Mouse (Mus musculus) induced T-regulatory cell, adult 2 months (primary cell): ENCODE results near the gene Mlf1.
A peak's percentile ranks its signal among the peaks of the same experiment; 100 is the strongest.

ENCODE experiments used
- DNase-seq: peaks from one replicate; pipeline ENCODE4 v3.0.0-alpha.2; 2012; ENCODE audit warnings: low read depth

Mlf1 gene

DNA sequence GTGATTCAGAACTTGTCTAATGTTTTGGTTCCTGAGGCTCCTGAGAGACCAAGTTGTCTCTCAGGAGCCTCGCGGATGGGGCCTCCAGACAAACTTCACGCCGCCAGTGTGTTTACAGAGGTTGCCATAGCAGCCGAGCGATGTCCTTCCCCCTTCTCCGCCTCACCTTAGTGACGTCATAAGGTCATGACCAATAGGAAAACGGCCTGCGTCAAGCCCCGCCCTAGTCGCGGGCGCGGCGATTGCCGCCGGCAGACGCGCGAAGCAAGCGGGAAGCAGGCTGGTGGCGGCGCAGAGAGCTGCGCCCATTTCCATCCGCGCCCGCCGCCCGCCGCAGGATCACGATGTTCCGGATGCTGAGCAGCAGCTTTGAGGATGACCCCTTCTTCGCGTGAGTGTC, at the start of gene Mlf1:
Mlf1 (plus strand) TSS at position 226 of the 400 bp plus-strand sequence.
- DNase-seq, result peak; percentile 90

DNA sequence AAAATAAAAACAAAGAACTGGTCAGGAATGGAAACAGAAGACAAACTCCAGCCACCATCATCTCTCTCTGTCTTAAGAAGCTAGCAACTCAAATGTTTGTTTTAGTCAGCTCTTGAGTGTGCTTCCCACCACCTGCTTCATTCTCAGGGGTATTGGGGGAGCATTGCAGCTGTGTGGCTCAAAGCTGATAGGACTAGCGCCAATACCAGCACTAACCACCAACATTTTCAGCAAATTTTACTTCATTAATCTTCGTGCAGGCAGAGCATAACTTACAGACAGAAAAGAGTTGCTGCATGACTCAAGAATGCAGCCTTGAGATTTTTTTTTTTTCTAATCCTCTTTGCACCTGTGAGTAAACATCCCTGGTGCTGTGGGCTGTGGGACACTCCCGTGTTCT, 34.3 kb upstream of the Mlf1 start:
- no peak for DNase-seq

DNA sequence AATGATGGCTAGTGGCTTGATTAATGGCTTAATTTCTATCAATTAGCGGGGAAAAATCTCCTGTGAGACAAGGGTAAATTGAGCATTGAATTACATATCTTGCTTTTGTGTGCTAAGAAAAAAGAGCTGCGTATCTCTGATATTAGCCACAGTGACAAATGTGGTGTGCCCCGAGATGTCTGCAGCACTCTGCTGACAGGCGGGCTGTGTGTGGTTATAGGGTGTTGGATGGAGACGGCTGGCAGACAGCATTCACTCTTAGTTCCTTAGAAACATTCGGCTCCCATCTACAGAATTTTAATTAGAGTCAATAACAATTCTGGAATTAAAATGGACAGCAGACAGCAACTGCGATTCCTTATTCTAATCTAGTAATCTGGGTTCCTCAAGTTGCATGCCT, 33.0 kb upstream of the Mlf1 start:
- no peak for DNase-seq

DNA sequence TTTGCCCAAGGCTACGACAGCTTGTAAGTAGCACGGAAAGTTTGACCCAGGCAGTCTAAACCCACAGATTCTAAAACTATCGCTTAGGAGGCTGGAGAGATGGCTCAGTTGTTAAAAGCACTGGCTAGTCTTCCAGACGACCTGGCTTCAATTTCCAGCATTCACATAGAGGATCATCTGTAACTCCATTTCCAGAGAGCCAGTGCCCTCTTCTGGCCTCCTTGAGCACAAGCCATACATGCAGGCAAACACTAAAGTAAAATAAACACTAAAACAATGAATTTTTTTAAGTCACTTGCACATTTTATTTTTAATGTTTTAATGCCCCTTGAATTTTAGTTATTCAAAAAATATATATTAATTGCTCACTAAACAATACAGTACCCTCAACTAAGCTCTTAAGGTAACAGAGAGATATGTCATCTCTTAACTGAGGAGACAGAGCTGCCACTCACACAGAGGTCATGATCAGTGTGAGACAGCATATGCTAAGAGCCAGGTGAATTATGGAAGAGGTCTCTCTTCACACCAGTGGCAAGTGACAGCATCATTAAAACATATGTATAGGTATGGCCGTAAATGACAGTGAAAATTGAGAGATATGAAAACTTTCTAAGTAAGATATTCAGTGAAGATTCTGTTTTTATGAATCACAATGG, 30.8 kb upstream of the Mlf1 start:
- DNase-seq, result no peak

DNA sequence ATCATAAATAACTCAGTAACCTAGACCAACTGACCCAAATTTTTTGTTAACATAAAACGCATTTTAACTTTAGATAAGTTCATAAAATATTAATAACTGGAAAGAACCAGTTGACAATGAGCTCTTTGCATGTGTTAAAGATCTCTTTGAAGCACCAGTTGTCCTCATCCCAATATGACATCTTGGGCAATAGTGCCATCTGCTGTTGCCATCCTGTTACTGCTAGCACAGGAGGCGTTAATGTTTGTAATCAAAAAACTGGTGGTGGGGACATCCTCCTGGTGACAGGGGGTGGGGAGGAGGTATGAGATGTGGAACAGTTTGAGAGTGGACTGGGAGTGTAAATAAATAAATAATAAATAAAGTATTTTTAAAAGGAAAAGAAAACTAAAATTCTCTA, 29.3 kb upstream of the Mlf1 start:
- peak; percentile 64 for DNase-seq

DNA sequence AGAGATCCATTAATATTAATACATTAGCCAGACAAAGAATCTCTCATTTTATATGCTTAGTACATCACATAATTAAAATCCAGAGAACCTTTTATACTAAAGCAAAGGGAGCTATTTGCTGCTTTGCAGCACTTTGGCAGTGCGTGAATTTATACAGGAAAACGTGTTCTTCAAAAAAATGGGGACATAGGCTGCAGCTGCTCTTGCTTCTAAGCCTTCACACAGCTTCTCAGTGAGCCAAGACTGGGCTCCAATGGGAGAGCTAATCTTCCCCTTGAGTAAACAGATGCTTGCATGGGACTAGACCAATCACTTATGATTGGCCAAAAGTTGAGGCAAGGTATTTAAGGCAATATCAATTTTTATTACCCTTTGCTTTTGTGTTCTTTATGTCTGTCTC, 27.2 kb upstream of the Mlf1 start:
- DNase-seq, result no peak

DNA sequence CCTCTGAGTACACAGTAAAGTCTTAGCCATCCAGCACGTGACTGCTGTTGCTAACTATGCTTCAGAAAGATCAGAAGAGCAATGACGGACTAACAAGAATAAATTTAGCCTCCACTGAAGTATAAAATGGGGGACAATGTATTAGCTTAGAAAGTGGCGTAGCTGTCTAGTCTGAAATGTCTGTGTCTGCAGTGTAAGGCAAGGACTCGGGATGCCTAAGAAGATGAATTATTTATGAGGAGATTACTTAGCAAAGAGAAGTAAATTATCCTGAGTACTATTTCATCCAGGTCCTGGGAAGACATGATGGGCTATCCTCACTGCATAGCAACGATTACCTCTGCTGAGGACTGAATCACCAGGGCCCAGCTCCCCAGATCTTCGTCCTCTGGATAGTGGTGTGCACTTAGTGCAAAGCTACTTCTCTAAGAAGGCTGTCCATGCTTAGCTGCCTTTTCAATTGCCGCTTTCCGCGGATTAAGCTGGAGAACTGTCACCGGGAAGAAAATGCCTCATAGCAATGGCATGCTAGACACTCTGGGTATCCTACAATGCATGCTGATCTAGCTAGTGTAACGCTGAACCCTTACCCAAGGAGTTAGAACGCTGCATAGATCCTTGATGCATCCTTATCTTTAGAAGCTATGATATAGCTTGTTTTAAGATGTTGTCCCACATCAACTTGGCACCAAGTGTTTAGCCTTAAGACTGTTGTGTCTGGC, 22.3 kb upstream of the Mlf1 start:
- no peak for DNase-seq

DNA sequence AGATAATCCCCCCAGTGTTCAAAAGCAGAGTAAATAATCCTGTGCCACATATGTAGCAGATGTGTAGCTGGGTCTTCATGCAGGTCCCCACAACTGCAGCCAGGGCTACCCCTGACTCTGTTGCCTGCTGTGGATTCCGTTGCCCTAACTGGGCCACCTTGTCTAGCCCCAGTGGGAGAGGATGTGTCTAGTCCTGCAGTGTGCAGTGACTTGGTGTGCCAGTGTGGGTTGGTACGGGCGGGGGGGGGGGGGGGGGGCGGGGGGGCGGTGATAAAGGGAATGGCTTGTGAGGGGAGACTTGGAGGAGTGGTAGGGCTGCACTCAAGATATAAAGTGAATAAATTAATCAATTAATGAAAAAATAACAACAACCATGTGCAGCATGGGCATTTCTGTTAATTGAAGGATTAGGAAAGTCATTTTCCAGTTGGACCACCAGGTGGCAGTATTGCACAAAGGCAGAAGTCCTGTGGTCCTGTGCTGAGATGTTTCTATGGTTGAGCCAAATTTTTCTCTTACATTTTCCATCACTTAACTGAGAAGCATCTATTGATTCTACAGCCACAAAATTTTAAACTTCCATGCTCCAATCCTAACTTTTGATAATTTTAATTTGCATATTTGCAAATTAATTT, 21.7 kb upstream of the Mlf1 start:
- peak; percentile 72 for DNase-seq

DNA sequence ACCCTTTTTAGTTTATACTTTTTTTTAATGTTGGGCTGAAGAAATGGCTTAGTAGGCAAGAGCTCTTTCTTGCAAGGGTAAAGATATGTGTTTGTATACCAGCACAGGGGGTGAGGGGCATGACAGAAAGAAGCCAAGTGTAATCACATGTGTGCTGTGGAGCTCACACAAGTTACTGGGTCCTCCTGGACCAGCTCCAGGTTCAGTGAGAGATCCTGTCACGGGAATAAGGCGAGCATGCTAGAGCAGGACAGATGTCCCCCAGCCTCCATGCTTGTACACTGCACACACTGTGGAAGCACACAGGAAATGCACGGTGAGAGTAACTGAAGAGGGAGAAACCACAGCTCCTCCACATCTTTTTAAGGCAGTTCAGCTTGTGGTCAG, 21.1 kb upstream of the Mlf1 start:
- DNase-seq, result no peak

DNA sequence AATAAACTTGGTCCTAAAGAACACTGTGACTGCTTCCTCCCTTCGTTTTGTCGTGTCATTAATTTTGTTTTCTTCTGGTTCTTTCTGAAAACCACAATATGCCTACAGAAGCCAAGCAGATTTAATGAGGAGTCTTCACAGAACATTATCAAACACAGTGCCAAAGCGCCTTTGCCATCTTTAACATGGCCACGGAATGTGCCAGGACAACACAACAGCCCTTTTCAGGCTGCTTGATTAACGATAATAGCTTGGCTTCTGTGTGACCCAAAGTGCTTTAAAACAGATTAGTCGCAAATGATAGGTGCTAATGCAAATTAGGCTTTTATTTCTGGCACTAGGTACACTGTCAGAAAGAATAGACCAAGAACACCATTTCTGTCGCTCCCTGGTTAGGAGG, 15.5 kb upstream of the Mlf1 start:
- DNase-seq, result no peak

DNA sequence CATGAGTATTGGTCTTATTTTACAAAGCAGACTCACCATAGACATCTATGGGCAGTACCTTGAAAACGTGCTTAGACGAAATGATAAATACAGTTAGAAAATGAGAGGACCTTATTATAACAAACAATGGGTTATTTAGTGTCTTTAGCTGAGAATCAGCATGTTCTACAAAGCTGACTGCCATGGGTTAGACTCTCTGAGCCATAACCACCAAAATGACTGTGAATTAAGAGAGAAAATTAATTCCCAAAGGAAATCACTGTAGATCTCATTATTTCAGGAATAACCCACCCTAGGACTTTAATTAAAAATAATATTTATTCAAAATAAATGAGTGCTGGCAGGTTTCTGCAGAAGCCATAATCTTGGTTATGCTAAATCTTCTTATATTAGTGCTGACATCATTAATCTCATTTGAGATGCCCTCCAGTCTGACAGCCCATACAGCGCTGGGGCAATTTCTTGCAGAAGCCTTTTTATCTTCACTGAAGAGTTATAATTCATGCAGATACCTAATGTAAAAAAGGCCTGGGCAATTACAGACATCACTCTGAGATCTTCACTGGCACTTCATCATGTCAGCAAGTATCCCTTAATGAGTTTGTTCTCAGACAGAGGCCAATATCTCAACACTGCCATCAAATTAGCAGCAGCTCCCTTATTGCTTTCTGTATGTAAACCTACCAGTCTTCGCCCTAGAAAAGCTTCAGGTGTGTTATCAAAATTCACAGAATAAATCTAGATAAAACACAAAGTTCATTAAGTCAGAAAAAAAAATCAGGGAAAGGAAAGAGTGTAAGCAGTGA, 7.6 kb upstream of the Mlf1 start:
- DNase-seq, result no peak

DNA sequence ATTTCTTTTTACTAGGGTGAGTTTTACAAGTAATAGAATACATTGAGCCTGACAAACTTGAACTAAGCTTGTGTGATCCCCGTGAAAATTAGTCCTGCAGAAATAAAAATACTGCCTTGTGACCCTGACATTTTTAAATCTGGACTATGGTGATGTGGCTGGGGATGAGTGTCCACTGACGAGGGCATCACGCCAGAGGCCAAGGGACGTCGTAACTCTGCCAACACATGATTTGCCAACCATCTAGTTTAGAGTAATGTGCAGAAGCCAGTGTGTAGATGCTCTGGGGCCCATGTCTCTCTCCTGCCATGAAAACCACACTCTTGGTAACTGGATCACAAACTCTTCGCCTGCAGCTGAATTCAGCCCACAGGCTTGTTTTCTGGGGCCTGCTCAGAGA, 6.4 kb upstream of the Mlf1 start:
- DNase-seq, result no peak

DNA sequence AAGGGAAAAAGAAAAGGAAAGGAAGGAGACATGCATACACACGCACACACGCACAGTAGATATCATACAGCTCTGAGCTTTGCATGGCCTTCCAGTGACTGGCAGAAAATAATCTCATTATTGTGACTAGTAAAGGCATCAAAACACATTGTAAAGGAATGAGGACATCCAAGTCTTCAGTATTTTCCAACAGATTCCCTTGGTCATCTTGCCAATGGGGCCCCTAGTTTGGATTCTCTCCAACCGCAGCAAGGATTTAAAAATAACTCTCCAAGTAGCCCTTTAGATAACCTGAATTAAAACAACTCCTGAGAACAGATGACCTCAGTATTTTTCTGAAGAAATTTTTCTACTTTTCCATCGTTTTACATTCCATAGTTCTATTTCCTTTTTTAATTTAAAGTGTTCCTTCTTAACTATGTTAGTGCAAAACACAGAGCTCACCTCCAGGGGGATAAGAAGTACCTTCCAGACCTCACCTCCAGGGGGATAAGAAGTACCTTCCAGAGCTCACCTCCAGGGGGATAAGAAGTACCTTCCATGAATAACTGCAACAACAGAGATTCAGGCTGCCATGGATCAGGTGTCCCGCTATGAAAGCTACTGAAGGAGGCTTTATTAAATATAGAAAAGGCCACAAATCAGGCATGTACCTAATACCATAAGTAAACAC, 4.4 kb upstream of the Mlf1 start:
- peak; percentile 39 for DNase-seq

DNA sequence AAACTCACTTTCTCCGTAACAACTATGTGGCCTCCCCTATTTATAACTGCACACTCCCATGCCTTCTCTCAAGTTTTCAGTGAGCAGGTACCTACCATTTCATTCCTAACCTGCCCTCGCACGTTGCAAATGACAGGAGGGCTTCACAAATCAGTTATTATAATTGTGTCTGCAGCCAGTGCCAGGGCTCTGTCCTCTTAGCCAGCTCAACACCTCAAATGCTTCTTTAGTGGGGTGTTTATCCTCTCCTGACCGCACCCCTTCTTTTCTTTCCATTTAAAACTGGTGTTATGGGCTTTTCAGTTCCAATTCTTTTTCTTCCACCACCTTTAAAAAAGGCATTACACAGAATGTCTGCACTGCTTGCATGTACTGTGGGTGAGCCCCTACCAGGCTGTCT, 1.7 kb upstream of the Mlf1 start:
- no peak for DNase-seq

DNA sequence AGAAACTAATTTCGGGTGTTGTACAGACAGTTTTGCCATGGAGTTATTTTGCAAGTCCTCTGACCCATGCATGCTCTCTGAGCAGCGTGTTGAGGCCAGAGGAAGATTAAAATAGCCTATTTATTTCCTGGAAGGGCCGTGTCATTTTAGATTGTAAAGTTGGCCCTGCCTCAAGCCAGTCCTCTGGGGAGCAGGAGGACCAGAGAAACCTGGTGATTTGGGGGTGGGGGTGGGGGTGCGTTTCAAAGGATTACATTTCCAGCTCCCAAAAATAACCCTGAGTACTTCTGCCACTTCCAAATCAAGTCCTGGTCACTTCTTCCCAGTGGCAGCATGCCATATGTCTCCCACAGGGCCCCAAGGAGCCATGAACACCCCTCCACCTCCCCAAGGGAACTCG, 1.1 kb upstream of the Mlf1 start:
- no peak for DNase-seq

DNA sequence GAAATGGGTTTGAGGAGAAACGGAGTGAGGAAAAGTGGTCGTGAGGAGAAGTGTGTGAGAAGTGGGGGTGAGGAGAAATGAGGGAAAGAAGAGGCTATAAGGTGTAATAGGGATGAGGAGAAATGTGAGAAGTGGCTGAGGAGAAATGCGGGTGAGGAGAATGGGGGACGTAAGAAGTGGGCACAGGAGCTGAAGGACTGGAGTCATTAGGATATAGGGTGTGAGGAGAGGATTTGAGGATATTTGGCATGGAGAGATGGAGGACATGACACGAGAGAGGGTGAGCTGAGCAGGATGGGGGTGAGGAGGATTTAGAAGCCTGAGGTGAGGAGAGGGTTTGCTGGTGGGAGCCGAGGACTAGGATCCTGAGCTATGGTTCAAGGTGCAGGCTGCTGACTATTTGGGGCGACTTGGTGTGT, 472 bp downstream of the Mlf1 start:
- DNase-seq, result peak; percentile 18

DNA sequence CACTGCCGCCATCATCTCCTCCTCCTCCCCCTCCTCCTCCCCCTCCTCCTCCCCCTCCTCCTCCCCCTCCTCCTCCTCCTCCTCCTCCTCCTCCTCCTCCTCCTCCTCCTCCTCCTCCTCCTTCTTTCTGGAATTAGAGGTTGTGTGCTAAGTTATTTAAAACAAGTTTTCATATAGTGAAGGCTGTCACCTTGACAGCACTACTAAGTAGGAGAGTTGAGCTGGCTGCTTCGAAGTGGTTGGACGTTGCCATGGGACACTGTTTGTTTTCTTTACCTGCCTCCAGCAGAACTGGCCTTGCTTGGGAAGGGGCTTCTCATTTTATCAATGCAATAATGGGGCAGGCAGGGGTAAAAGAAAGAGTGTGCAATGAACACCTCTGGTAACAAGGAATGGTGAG, 1.2 kb downstream of the Mlf1 start, which contains the start of gene Gm17402:
Gm17402 (minus strand) TSS at position 101 of the 400 bp plus-strand sequence.
- no peak for DNase-seq

DNA sequence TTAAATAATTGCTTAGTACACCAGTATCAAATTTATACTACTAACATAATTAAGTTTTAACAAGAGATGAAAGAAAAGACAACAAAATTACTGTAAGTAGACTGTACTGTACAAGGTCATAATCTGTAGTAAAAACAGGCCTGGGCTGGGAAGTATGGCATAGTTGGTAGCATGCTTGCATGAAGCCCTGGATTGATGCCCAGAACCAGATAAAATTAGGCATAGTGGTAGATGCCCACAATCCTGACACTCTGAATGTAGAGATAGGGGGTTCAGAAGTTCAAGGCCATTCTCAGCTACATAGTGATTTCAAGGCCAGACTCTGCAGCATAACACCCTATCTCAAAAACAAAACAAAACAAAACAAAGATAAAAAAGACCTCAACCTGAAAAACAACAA, 4.3 kb downstream of the Mlf1 start:
- no peak for DNase-seq

DNA sequence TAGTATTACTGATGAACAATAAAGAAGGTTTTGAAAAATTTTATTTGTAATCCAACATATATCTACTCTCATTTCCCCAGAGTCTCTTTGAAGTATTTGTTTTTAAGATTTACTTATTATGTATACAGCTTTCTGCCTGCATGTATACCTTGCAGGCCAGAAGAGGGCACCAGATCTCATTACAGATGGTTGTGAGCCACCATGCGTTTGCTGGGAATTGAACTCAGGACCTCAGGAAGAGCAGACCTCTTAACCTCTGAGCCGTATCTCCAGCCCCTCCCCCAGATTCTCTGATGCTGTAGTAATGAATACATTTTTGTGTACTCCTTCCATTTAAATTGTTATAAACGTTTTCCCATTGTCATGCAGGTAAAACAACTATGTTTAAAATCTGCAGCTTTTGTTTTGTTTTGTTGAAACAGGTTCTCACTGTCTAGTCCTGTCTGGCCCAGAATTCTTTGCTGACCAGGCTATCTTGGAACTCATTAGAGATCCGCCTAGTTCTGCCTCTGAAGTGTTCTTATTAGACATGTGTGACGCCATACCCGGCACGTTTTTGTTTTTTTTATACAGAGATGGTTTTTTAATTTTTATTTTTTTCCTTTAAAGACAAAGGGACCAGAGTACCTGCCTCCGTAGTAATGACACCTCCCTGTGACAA, 55.6 kb downstream of the Mlf1 start:
- no peak for DNase-seq

DNA sequence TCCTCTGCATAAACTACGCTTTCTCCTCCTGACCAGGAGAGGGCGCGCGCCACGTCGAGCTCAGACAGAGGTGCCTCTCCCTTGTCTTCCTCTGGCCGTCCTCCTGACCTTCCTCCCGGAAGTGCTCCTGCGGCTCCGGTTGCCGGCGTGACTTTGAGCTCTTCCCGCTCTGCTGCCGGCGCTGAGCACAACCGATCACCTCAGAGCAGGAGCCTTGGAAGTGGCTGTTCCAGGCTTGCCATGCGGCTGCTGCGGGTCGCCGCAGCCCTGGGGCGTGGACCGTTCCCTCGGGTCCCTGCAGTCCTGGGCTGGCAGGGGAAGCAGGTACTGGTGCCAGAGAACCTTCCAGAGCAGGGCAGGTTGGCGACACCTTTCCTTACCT, 56.1 kb downstream of the Mlf1 start, which contains the start of gene Gfm1:
Gfm1 (plus strand) TSS at position 98 of the 382 bp plus-strand sequence.
- peak; percentile 90 for DNase-seq

DNA sequence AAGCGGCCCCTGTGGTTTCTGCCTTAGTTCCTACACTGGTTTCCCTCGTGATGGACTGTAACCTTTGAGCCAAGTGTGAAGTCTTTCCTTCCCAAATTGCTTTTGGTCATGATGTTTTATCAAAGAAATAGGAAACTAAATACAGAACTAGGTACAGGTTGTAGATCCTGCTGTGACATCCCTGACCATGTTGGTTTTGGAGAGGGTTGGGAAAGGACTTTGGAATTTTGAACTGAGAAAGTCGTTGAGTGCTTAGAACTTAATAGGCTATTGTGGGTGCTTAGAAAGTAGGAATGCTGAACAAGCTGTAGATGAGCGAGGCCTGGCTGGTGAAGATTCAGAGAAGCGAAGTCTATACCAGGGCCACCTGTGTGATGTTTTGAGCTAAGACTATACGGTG, 60.1 kb downstream of the Mlf1 start:
- DNase-seq, result no peak
